Mouse (Mus musculus) limb, embryonic 10.5 days (tissue): Measurements from ENCODE around the gene Tspan32. TPM values are rescaled to one million over a fixed set of nuclear protein-coding genes. Genes with fewer than 3 reads are reported as not detected.

Experiments used
- DNase-seq: peaks from one replicate; pipeline ENCODE4 v3.0.0-alpha.2; 2017; ENCODE audit warnings: low spot score
- H3K27ac ChIP-seq: fragments of 300-500 bp; sonication (generic); 2 replicates; pipeline ENCODE4 v1.5.1; 2016; ENCODE audit warnings: mild to moderate bottlenecking
- H3K27me3 ChIP-seq: fragments of 300-500 bp; sonication (generic); 2 replicates; pipeline ENCODE4 v1.6.1; 2016; ENCODE audit warnings: low read depth, mild to moderate bottlenecking; ENCODE audit not compliant: poor library complexity, severe bottlenecking
- H3K36me3 ChIP-seq: fragments of 300-500 bp; sonication (generic); 2 replicates; pipeline ENCODE4 v1.6.1; 2016; ENCODE audit warnings: mild to moderate bottlenecking, moderate library complexity
- H3K4me1 ChIP-seq: fragments of 300-500 bp; sonication (generic); 2 replicates; pipeline ENCODE4 v1.6.1; 2016
- H3K4me3 ChIP-seq: fragments of 300-500 bp; sonication (generic); 2 replicates; pipeline ENCODE4 v1.5.1; 2016; ENCODE audit warnings: mild to moderate bottlenecking, moderate library complexity
- H3K9me3 ChIP-seq: fragments of 300-500 bp; sonication (generic); replicated peaks from 2 replicates; pipeline ENCODE4 v1.6.1; 2016; ENCODE audit warnings: mild to moderate bottlenecking
- WGBS: fragments of 180-500 bp; shearing (Covaris S2); methylation state at CpG from one replicate; pipeline ENCODE4 v1.1.7; 2016; 5-methylcytosine and 5-hydroxymethylcytosine counted together
- polyA plus RNA-seq: library from polyadenylated mRNA; unstranded; fragments of >200 nt; fragmentation: Nextera tagmentation; extraction: Ambion mirVana; gene quantifications from 2 replicates; pipeline ENCODE4 v1.2.1, GENCODE M21; 2016

The Tspan32 gene
- polyA plus RNA-seq, 1 experiment from 2014 or later = 5.5 TPM

GRCm38 (mm10) chr7:142996998-142997397 lies 7.8 kb upstream of the Tspan32 start:
- H3K27ac ChIP-seq = no peak overlapping the region
- DNase-seq = no peak
- no peaks in the 10 kb centered on the region for H3K36me3 ChIP-seq
- 93% methylated on average over 2 of the region's 2 CpGs for WGBS
- H3K9me3 ChIP-seq = no peaks in the 10 kb centered on the region
- H3K27me3 ChIP-seq = no peaks in the 10 kb centered on the region
- no peaks in the 10 kb centered on the region for H3K4me1 ChIP-seq
- no peak overlapping the region for H3K4me3 ChIP-seq

- Histone ChIP-seq H3K4me1 (0 out of 2 replicates have a peak, but pooled peaks cover under 1% of the 10 kb centered on the region), H3K36me3 (no peaks in the 10 kb centered on the region), H3K9me3 (no peaks in the 10 kb centered on the region), H3K4me3 (no peak overlapping the region), H3K27ac (no peak overlapping the region), H3K27me3 (no peaks in the 10 kb centered on the region)
- WGBS = 83% methylated on average over 3 of the region's 3 CpGs
- DNase-seq = no peak
Observed at GRCm38 (mm10) chr7:142997403-142998150, 7.3 kb upstream of the Tspan32 start.

GRCm38 (mm10) chr7:143002679-143003078 lies 2.2 kb upstream of the Tspan32 start:
- no peak for DNase-seq
- Histone ChIP-seq H3K27me3 (no peaks in the 10 kb centered on the region), H3K36me3 (no peaks in the 10 kb centered on the region), H3K27ac (no peak overlapping the region), H3K9me3 (no peaks in the 10 kb centered on the region), H3K4me3 (no peak overlapping the region), H3K4me1 (peaks cover 36% of the 10 kb centered on the region)
- WGBS = 18% methylated on average over 3 of the region's 3 CpGs

- WGBS = 90% methylated on average over 6 of the region's 6 CpGs
- H3K4me3 ChIP-seq = peak overlapping the region; percentile 5; the same call in 1 of the 2 replicates
- peaks cover 64% of the 10 kb centered on the region for H3K4me1 ChIP-seq
- no peak for DNase-seq
- H3K27ac ChIP-seq = peak overlapping the region; percentile 96
- H3K36me3 ChIP-seq = no peaks in the 10 kb centered on the region
- no peaks in the 10 kb centered on the region for H3K27me3 ChIP-seq
- no peaks in the 10 kb centered on the region for H3K9me3 ChIP-seq
Observed at GRCm38 (mm10) chr7:143005344-143006096, 674 bp downstream of the Tspan32 start.

- no peak for DNase-seq
- H3K4me1 ChIP-seq = peaks cover 71% of the 10 kb centered on the region
- peak overlapping the region; percentile 96 for H3K27ac ChIP-seq
- H3K9me3 ChIP-seq = no peaks in the 10 kb centered on the region
- no peaks in the 10 kb centered on the region for H3K27me3 ChIP-seq
- peak overlapping the region; percentile 8; the same call in 1 of the 2 replicates for H3K4me3 ChIP-seq
- WGBS = 79% methylated on average over 2 of the region's 2 CpGs
- no peaks in the 10 kb centered on the region for H3K36me3 ChIP-seq
Observed at GRCm38 (mm10) chr7:143006097-143006755, 1.4 kb downstream of the Tspan32 start.

- no peaks in the 10 kb centered on the region for H3K36me3 ChIP-seq
- H3K27me3 ChIP-seq = no peaks in the 10 kb centered on the region
- DNase-seq = no peak
- WGBS = 90% methylated on average over 8 of the region's 8 CpGs
- H3K4me3 ChIP-seq = 0 out of 2 replicates have a peak overlapping the region, but pooled peaks have one; percentile 8
- H3K27ac ChIP-seq = peak overlapping the region; percentile 96
- no peaks in the 10 kb centered on the region for H3K9me3 ChIP-seq
- H3K4me1 ChIP-seq = peaks cover 74% of the 10 kb centered on the region
Observed at GRCm38 (mm10) chr7:143006756-143007598, 2.1 kb downstream of the Tspan32 start.

GRCm38 (mm10) chr7:143007599-143008369 lies 2.9 kb downstream of the Tspan32 start:
- DNase-seq = peak; percentile 96
- Histone ChIP-seq H3K4me3 (peak overlapping the region; percentile 37), H3K27ac (peak overlapping the region; percentile 96), H3K9me3 (no peaks in the 10 kb centered on the region), H3K27me3 (no peaks in the 10 kb centered on the region), H3K36me3 (no peaks in the 10 kb centered on the region), H3K4me1 (peaks cover 76% of the 10 kb centered on the region)
- 43% methylated on average over 17 of the region's 17 CpGs for whole genome bisulfite sequencing

- peak overlapping the region; percentile 37 for H3K4me3 ChIP-seq
- no peaks in the 10 kb centered on the region for H3K27me3 ChIP-seq
- peak; percentile 74 for DNase-seq
Observed at GRCm38 (mm10) chr7:143008370-143008926, 3.6 kb downstream of the Tspan32 start.

GRCm38 (mm10) chr7:143008996-143009665 lies 4.3 kb downstream of the Tspan32 start:
- WGBS = 24% methylated on average over 3 of the region's 4 CpGs
- H3K4me3 ChIP-seq = peak overlapping the region; percentile 37

More at GRCm38 (mm10) chr7:143008370-143008926, 3.6 kb downstream of the Tspan32 start:
- WGBS = 39% methylated on average over 8 of the region's 8 CpGs
- no peaks in the 10 kb centered on the region for H3K36me3 ChIP-seq
- H3K27ac ChIP-seq = peak overlapping the region; percentile 96
- H3K9me3 ChIP-seq = no peaks in the 10 kb centered on the region
- H3K4me1 ChIP-seq = peaks cover 74% of the 10 kb centered on the region

GRCm38 (mm10) chr7:143009996-143010395 lies 5.2 kb downstream of the Tspan32 start:
- Histone ChIP-seq H3K9me3 (no peaks in the 10 kb centered on the region), H3K4me3 (no peak overlapping the region), H3K27ac (peak overlapping the region; percentile 96), H3K36me3 (no peaks in the 10 kb centered on the region), H3K4me1 (peaks cover 70% of the 10 kb centered on the region), H3K27me3 (no peaks in the 10 kb centered on the region)
- DNase-seq = no peak
- 96% methylated on average over 4 of the region's 4 CpGs for WGBS

More at GRCm38 (mm10) chr7:143008996-143009665, 4.3 kb downstream of the Tspan32 start:
- DNase-seq = peak; percentile 84
- Histone ChIP-seq H3K9me3 (no peaks in the 10 kb centered on the region), H3K27me3 (no peaks in the 10 kb centered on the region), H3K36me3 (no peaks in the 10 kb centered on the region), H3K27ac (peak overlapping the region; percentile 96), H3K4me1 (peaks cover 74% of the 10 kb centered on the region)

GRCm38 (mm10) chr7:143011226-143011625 lies 6.4 kb downstream of the Tspan32 start:
- Histone ChIP-seq H3K9me3 (no peaks in the 10 kb centered on the region), H3K36me3 (no peaks in the 10 kb centered on the region), H3K4me3 (no peak overlapping the region), H3K4me1 (peaks cover 67% of the 10 kb centered on the region), H3K27ac (peak overlapping the region; percentile 96), H3K27me3 (no peaks in the 10 kb centered on the region)
- 74% methylated on average over 1 of the region's 1 CpGs for WGBS
- no peak for DNase-seq
